Mouse (Mus musculus): ENCODE data around the gene Cela2a.
"Not testable (repeated sequence)": the region's sequence is repeated elsewhere in the genome, so short reads cannot be mapped to it uniquely, and the experiment has no call there.

Gene Cela2a

DNA sequence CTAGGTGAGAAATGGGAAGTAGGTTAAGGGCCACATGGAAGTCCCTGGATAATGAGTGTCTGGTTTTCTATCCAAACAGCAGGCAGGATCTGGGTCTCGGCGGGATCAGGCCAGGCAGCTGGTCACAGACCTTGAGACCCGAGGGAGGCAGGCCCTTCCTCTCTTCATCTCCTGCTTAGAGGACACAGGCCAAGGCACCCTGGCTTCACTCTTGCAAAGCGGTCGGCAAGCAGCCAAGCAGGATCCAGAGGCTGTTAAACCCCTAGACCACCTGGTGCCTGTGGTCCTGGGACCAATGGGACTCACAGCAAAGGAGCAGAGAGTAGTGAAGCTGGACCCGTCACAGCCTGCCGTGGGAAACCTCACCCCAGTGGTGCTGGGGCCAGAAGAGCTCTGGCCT, 29.6 kb downstream of the Cela2a start:
- DNase-seq, result peak in 1 of 2 experiments; percentile 10

DNA sequence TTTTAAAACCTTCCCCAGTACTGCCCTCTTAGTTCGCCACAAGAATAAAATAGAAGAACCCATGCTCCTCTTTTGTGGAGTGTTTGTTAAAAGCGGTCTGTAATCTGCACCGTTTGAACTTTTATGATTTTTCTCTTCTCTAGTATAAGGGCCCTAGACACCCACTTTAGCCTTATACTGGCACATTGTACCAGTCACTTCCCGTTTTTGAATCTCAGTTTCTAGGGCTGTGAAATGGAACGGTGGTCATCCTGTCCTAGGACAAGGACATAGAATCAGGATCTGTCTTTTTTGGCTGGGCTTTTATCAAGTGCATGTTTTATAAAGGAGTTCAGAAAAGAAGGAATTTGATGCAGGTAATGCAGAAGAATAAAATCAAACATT, 31.8 kb downstream of the Cela2a start:
- no peak for DNase-seq

DNA sequence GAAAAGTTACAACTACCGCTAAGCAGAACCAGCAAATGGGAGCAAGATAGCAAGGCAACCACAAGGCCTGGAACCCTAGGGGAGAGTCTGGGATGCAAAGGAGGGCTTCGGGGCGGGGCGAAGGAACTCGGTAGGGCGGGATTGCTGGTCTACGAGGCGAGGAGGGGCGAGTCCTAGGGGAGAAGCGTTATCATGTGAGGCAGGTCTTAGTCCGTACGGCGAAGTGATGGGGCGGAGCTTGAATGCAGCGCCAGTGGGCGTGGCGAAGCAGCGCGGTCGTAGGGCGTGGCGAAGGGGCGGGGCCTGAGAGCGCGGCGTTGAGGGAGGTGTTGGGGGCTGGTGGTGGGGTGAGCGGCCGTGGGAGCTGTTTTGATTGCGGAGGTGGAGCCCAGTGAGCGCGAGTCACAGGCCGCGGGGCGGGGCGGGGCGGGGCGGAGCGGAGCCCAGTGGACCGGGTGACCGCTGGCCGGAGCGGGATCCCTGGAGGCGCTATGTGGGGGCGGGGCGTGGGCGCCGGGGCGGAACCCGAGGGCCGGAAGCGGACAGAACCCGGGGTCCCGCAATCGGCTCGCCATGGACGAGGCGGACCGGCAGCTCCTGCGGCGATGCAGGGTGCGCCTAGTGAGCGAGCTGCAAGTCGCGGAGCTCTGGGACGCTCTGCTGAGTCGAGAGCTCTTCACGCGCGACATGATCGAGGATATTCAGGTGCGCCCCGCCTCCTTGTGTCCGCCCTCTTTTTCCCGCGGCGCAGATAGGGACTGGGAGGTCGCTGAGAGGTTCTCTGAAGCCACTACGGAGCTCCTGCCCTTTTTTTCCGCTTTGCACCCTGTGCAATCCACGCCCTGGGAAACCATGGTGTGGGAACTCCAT, 32.4 kb downstream of the Cela2a start, which contains the start of gene Casp9:
Gene Casp9 (plus strand): TSS at position 331 of the 870 bp plus-strand sequence.
- peak; percentile 96 for DNase-seq

DNA sequence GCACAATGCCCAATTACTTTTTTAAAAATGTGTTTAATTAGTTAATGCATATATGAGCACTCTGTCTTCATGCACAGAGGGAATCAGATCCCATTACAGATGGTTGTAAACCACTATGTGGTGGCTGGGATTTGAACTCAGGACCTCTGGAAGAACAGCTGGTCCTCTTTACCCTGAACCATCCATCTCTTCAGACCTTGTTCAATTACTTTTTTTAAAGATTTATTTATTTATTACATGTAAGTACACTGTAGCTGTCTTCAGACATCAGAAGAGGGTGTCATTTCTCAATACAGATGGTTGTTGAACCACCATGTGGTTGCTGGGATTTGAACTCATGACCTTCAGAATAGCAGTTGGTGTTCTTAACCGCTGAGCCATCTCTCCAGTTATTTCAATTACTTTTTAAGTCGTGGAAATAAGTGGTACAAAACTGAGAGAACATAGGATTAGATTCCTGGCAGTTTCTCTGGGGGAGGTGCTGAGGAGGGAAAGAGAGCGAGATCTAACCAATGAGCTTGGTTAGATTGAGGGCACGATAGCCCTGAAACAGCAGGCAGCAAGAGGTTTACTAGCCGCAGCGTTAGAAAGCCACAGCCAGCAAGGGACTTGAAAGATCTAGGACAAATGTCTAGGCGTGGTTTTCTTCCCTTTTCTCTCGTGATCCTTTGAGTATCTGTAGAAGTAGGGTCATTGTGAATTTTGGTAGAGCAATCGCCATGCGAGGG, 33.2 kb downstream of the Cela2a start:
- DNase-seq, result peak in 1 of 2 experiments; percentile 10

DNA sequence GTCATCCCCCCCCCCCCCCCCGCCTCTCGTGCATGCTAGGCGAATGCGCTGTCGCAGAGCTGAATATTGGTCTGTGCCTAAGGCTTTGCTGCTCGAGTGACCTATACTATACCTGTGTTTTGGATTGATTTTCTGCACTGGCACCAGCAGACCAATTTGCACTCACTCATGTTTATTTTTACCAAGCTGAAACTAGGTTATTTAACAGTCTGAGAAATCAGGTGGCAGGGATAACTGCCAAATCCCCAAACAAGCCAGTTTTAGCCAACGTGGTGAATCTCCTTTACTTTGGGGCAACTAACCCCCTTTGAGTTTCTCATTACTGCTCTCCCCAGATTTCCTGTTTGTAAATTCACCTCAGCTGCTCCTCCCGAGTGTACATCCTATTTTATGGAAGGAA, 34.0 kb downstream of the Cela2a start:
- peak; percentile 24 to 51 for DNase-seq

DNA sequence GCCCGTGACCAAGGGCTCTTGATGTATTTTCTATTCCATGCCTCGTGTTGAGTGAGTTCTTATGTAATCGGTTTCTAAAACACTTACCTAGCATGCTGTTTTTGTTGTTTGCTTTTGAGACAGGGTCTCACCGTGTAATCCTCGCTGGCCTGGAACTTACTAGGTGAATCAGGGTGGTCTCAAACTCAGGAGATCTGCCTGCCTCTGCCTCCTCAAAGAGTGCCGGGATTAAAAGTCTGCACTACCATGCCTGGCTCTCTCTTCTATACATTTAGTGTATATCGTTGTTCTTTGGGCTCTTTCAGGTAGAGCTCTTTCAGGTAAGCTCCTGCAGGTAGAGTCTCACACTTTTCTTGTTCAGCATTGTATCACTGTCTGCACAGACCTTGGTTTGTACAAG, 34.5 kb downstream of the Cela2a start:
- no peak for DNase-seq

DNA sequence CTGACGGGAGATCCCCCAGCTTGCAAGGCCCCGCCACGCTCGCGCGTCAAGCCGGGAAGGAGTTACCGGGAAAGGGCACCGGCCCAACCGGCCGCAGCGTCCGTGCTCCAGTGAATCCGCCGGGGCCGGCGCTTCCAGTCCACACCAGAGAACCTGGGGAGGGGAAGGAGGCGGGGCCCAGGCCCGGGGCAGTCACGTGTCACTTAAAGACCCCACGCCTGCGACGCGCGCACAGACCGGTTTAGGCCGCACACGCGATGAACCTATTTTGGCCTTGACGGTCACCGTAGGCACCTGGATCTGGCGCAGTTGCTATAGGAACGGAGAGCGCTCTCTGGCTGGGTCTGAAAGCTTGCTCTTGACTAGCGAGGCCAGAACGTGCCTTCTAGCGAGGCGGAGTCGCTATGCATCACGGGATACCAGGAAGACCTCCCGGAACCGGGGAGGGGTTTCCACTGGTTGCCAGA, 35.4 kb downstream of the Cela2a start, which contains the start of gene Dnajc16:
Gene Dnajc16 (minus strand): TSS at position 408 of the 467 bp plus-strand sequence.
- peak; percentile 96 to 97 for DNase-seq

DNA sequence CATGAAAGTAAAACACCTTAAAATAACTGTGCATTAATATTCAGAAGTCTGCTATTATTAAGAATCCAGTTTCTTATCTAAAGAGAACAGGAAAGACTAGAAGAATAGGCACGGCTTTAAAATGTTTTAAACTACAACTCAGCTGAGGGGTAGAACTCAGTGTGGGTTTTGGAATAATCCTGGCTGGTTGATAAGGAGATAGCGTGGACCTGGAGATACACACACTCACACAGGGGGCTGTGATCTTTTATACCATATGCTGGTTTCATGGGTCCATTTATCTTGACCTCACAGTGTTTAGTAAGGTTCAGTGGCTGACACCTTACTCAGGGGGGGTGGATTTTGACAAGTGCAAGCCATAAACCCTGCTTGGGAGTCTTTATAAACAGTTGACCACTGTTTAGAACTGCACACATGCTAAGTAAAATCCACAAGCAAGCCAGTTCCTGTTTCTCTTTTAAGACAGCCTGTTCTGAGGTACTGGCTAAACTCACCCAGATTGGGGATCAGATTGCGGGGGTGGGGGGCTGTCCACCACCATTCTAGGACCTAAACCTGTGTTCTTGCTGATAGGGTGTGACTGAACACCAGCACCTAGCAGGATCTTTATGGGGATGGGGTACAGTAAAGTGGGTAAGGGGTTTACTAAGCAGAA, 36.3 kb downstream of the Cela2a start:
- no peak for DNase-seq

DNA sequence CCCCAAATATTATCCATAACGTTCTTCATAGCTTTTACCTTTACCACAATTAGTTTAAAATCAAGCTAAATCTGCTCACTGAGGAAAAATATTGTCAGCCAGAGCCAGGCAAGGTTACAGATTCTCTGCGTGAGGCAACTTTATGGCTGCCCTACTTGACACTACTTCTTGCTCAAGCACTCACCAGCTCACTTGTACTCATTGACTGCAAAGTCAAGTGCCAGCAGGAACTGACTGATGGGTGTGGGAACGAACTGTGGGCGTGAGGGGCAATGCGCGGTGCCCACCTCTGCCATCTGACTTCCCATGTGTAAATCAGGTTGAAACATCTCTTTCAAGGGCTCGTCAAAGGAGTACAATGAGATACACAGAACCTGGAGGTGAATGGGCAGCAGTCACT, 38.5 kb downstream of the Cela2a start:
- DNase-seq, result no peak

DNA sequence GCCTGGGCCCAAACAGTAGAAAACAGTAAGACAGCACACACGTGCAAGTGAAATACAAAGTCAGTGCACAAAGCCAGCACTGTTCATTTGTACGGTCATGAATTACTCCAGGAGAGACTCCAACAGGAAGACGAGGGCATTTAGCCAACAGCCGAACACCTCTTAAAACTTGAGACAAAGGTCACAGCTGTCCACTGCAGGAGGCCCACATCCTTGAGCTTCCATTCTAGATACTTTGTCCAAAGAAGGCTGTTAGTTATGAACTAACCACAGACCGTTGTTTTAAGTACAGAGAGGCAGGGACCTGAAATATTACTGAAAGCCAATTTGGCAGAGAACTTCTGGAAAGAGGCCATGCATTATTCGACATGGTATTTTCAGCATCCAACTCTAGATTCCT, 38.9 kb downstream of the Cela2a start:
- DNase-seq, result no peak

DNA sequence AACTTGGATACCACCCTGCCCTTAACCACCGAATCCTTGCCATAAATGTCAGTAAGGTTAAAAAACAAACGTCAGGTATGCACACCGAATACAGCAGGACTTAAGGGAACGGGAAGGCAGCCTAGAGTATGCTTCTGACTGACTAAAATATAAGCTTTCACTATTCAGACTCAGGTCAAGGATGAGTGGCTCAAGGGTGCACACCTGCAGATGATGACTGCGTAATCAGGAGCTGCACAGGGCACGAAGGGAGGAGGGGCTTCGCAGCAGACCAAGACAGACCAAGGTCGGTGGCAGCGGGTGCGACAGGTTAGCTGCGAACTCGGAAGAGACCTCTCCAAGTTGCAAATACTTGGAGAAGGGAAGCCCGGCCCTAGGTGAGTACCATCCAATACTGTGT, 39.8 kb downstream of the Cela2a start:
- DNase-seq, result no peak

DNA sequence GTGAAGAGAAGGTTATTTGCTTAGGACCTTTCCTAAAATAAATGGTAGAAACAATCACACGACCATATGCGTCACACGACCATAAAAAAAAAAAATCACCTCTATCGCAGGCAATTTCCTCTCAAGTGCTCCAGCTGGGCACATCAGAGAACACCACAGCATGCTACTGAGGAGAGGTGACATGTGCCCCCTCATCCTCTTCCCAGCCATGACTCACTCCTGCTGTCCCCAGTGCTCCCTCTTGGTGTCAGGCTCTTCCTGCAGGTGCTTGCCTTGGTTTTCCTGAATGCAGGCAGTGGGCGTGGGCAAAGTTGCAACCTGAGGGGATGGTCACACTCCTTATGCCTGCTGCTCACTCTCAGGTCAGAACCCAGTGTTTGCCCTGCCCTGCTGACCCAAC, 41.1 kb downstream of the Cela2a start:
- DNase-seq, result no peak

DNA sequence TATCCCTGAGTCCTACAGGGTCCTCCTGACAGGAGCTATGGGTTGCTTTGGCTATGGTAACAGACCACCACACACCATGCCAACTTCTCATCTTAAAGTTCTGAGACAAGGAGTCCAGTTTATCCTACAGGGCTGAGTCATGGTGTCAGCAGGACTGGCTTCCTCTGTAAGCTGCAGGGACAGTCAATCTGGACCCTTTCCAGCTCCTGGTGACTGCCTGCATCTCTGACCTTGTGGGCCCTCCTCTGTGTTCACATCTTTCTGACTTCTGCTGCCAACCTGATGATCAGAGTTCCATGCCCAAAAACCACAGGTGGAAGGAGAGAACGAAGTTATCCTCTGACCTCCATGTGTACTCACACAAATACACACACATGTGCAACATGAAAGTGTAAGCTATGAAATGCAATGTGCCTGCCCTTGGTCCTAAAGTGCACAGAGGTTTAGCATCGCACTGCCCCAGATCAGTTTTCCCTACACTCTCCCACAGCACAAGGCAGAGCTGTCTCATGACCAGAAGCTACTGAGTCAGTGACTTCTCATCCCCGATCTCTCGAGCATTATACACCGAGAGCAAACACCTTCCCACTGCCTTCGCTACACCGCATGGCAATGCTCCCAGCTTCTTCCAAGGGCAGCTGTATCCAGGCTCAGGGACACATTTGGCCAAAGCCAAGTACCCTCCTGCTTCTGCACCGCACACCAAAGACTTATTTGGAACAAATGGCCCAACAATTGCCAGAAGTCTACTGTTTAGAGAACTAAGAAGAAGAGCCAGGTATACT, 44.6 kb downstream of the Cela2a start:
- DNase-seq, result no peak

DNA sequence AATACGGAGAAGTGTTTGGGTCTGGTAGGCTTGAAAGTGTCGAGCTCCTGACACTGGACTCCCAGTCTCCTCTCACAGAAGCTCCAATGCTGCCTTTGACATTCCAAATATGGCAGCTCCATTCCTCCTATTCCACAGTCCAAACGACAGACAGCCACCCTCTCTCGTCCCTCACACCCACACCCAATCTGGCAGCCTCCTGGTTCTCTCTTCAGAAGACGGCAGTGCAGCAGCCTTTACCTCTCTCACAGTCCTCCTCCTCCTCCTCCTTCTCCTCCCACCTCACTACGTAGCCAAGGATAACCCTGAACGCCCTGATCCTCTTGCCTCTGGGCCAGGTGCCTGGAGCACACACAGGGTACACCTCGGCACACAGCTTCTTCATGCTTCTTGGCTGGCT, 46.1 kb downstream of the Cela2a start:
- no peak for DNase-seq

DNA sequence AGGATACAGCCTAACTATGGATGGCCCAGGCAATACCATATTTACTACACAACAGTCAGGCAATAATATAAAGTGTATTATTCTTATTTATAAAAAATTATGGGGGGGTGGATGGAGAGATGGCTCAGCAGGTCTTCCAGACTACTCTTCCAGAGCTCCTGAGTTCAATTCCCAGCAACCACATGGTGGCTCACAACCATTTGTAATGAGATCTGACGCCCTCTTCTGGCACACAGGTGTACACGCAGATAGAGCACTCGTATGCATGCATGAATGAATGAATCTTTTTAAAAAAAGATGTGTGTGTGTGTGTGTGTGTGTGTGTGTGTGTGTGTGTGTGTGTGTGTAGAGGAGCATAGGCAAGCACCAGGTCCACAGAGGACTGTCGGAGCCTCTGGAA, 52.9 kb downstream of the Cela2a start:
- DNase-seq, result not testable (repeated sequence)

DNA sequence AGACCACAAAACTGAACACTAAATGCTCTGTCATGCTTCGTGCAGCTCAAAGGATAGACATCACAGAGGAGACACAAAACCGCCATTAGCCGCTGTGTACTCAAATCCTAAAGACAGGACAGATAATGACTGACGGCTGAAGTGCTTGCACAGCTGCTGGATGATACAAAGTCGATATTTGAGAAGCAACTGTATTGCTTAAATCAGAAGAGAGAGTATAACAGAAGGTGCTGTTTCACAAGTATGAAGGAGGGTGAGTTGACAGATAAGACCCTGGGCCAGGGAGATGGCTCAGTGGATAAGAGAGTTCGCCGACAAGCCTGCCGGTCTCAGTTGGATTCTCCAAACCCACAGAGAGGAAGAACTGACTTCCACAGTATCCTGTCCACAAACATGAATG, 54.1 kb downstream of the Cela2a start:
- no peak for DNase-seq

DNA sequence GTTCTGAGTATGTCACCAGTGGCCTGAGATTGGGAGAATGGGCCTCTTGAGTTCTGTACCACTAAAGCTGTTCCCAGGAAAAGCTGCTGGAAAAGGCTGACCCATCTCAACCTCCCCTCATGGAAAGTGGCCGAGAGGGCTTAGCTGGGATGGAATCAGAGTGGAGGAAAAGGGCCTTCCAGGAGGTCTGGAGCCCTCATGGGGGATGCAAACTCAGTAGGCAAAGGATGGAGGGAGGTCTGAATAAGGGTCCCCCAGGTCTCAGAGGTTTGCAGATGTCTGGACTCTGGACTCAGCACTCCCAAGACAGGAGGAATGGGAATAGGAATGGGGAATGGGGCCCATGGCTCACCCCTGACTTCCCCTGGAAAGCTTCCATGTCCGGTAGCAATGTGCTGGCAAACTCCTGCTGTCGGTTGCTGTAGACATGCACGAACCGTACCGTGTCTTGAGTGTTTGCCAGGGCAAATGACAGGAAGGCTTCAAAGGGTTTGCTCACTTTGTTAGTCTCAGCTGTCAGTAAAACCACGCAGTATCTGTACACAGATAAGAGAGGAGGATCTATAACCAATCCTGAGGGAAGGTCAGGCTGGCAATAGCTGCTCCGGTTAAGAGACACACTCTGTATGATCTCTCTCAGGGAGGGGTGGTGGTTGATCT, 56.3 kb downstream of the Cela2a start:
- DNase-seq, result no peak

DNA sequence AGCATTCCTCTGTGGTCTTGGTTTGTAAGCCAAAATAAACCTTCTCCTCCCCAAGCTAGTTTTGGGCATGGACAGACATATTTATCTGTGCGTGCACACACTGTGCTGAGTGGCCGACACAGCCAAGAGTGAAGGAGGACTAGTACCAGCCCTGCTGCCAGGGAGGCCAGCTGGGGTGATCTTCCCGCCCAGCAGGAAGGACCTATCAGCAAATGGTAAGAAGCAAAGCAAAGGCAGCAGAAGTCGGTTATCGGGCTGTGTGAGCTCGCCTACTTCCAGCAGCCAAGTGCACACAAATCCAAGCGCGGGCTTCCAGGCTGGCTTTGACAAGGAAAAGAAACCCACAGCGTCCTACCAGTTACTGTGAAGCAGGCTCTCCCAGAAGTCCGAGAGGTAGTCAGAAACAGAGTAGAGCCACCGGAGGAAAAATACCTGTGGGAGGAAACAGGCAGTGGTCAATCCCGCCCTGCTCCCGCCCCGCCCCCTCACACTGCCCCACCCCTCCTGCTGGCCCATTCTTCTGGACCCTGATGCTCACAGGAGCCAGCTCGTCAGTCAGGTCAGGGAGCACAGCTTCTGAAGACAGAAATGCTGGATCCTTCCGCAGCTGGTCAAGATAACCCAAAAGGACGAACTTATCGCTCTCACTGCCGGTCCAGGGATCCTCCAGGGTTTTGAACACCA, 58.5 kb downstream of the Cela2a start:
- DNase-seq, result peak; percentile 69 to 72

DNA sequence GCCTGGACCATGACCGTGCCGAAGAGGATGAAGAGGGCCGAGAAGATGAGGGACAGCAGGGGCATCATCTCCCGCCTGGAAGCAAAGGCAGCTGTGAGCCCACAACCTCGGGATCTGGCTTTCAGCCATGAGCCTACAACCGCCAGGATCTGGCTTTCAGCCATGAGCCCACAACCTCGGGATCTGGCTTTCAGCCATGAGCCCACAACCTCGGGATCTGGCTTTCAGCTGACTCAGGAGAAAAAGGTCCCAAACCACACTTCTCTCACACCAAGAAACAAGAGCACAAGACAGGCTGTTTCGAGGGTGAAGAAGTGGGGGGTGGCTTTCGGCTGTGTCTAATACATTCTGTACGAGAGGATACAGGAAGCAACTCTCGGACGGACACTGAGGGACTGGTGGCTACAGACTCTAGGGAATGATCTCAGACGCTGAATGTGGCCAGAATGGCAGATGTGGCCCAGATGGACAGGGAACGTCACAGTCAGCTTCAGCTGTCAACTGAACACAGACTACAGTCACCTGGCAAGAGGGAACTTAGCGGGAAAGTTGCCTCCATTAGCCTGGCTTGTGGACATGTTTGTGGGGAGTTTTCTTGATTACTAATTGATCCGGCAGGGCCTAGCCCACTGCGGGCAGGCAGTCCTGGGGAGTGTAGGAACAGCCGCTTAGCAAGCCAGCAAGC, 59.1 kb downstream of the Cela2a start:
- peak; percentile 24 to 25 for DNase-seq

DNA sequence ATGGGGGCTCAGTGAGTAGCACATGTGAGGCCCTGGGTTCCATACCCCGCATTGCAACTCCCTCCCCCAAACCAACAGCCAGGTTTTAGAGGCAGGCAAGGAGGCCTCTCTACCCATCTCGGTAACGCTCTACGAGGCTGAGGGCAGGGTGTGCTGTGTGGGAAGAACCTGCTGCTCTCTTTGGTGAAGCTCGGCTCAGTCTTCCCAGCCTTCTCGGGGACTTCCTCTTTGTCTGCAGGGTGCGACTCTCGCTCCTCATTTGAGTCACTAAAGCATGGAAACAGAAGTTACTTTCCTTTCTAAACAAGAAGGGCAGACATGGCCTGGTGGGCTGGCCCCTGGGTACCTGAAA, 59.7 kb downstream of the Cela2a start:
- DNase-seq, result no peak

DNA sequence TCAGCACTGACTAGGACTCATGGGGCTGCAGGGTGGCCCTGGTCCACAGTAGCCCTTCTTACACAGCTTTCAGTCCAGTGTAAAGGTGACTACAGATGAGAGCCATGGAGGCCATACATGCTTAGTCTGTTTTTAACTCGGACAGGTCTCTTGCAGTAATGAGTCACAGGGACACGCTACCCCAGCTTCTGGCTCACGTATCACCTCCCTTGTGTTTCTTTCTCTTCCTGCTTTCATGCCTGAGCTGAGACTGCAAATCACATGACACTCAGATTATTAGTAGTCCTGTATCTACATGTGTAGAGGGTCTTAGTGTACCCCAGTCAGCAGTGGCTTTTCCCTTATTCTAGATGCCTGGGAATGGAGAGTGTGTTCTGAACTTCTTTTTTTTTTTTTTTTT, 61.0 kb downstream of the Cela2a start:
- no peak for DNase-seq

Data from cerebellum, postnatal 36 days (tissue).